Mouse (Mus musculus) ZHBTc4 (cell line): ENCODE measurements around the gene Grm1.

ENCODE experiments used
- DNase-seq: peaks from one replicate; pipeline ENCODE4 v3.0.0-alpha.2; 2011; ENCODE audit warnings: low read depth, low spot score

The Grm1 gene

DNA sequence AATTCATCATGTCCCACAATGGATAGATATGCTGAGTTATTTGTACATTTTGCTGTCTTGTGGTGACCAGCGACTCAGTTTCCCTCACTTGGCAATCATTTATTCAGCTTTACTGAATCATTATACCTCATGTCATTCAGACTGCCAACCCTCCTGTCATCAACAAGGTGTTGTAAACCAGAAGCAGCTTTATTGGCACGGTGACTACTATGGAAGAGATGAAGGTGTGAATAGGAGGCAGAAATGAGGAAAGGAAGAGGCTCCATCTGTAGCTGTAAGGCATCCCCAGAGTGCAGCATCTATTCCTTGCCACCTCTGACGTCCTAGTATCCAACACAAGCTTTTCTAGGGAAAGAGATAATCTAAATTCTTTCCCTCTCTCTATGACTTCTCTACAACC, 247.3 kb downstream of the Grm1 start:
- no peak for DNase-seq

DNA sequence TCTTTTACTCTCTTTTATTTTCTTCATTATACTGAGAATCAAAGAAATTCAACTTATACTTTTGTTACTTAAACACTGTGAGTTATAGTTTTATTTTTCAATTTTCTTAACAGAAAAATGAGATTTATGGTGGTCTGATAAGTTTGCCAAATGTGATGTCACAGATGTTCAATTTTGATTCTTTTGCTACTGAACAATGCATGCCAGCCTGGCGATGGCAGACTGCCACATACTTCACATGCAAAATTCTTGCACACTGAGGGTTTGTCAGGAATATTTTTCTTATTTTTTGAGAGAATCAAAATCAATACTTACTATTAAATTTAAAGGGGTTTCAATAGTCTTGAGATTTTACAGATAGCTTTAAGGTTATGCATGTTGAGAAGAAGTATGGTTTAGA, 251.0 kb downstream of the Grm1 start:
- DNase-seq: no peak

DNA sequence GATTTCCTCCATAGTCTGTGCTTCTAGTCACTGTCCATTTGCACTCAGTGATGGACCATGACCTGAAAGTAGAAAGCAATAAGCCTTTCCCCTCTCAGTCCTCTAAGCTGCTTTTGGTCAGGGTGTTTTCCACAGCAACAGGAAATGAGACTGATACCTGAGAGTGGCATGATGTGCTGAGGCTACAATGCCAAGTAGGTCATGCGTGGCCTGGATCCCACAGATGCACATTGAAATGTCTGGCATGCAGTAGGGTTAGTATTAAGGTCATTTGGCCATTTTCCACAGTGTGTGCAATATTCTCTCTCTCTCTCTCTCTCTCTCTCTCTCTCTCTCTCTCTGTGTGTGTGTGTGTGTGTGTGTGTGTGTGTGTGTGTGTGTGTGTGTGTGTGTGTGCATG, 254.8 kb downstream of the Grm1 start:
- no peak for DNase-seq

DNA sequence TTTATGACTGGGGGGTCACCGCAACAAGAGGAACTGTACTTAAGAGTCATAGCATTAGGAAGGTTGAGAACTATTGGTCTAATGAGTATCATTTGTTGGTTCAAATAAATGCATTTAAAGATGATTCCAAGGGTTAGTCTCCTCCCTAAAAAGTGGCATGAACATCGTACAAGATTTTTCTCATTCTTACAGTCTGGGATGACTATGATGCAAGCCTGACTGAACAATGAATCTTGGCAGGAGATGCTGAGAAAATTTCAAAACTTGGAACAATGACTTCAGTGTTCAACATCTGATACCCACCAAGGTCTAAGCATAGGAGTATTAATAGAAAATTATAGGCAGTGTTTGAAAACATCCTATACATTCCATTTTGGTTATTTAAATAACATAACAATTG, 264.1 kb downstream of the Grm1 start:
- no peak for DNase-seq

DNA sequence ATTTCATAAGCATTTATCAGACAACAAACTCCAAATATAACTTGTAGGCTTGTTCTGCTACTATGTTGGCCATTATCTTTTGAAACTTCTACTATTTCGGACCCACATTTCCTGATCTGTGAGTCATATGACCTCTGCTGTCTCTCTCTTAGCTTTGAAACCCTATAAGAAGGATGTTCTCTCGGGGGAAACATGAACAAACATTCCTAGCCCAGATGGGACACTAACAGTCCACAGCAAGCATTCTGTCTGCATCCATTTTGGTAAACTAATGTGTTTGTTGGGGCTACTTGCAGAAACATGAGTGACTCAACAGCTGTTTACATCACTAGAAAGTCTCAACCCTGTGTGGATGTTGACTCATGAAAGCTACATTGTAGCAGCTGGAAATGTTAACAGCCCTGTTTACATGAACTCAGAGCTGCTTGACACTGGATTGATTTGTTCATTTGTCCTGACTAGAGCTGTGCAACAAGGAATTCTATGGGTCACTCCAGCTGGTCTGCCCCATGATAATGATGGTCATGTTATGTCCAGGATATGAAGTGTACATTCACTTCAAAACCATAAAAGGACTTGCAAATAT, 267.4 kb downstream of the Grm1 start:
- DNase-seq: no peak

DNA sequence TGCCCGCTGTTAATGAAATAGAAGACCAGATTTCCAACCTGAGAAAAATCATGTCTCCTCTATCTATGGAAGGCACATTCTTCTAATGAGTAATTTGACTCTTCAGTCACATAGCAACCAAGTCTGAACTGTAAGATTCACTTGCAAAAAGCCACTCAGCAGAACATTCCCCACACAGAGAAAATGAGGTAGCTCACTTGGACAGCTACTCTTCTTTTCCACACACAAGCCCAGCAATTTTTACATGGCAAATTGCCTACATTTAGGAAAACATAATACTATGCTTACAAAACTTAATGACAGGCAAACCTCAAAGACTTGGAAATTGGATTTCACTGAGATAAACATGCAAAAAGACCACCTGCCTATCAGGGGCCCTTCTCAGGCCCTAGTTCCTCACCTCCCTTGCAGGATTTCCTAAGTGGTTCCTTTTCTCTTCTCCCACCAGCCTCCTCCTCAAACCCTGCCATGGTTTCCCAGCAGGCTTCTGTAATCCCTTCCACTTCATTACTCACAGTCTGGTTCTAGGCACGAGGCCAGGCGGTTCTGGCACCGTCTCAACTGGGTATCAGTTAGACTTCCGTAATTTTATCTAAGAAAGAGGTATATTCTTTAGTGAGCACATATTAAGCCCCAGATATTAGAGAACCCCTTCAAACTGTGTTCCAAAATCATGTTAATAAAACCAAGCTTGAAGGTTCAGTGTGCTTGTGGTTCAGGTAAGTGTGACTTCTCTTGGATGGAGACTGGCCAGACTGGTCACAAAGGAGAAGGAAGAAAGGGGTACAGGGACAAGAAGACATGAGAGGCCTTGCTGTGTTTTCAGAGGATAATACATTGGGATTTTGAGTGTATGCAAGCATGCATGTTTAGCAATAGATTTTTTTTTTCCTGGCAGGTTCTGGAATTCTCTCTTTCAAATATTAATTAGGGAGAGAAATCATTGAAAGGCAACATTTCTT, 269.1 kb downstream of the Grm1 start:
- no peak for DNase-seq

DNA sequence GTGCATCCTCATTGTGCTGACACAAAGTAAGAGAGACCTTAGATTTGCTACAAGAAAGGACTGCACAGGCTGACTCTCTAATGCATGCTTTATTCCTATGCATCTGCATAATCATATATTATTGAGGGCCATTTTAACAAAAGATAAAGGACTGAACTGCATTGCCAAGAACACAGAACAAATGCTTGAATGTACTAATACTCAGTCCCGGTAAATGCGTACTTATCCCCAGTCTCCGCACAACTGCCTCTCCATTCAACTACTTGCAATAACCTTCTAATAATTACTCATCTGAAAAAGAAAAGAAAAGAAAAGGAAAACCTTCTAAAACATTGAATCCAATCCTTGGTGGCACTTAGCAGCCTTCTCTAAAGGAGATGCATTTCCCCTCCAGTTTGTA, 272.4 kb downstream of the Grm1 start:
- DNase-seq: no peak

DNA sequence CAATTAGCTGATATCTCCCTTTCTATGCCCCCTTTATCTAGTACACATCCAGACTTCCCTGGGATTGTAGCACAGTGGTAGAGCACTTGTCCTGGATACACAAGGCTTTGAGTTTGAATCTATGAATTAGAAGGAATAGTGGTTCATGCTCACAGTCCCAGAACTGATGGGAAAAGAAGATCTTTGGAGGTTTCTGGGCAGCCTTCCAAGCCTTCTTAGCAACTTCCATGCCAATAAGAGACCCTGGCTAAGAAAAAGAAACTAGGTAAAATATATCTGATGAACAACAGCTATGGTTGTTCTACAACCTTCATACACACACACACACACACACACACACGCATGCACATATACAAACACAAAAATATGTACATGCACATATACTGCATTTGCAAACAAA, 286.8 kb downstream of the Grm1 start:
- DNase-seq: no peak

DNA sequence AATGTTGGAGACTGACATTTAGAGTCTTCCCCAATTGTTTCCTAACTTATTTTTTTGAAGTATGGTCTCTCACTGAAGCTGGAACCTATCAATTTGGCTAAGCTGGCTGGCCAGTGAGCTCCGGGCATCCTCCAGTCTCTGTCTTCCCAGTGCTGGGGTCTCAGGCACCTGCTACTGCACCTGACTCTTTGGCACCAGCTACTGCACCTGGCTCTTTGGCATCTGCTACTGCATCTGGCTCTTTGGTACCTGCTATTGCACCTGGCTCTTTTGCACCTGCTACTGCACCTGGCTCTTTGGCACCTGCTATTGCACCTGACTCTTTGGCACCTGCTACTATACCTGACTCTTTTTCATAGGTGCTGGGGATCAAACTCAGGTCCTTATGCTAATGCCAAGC, 291.7 kb downstream of the Grm1 start:
- no peak for DNase-seq

DNA sequence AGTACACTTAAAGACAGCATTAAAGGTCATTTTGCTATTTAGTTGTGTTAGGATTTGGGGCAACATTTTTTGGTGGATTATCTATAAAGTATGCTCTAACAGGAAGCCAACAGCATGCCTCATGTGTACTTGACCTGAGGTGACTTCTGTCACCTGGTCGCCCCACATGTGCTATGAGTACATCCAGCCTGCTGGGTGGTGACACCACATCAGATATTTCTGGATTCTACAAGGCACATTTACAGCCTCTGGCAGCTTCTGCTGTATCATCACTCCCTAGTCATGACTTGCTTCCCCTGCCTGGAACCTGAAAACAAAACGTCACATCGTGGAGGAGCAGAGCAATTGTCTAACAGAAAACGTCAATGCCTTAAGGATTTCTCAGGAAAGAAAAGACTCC, 292.2 kb downstream of the Grm1 start:
- no peak for DNase-seq

DNA sequence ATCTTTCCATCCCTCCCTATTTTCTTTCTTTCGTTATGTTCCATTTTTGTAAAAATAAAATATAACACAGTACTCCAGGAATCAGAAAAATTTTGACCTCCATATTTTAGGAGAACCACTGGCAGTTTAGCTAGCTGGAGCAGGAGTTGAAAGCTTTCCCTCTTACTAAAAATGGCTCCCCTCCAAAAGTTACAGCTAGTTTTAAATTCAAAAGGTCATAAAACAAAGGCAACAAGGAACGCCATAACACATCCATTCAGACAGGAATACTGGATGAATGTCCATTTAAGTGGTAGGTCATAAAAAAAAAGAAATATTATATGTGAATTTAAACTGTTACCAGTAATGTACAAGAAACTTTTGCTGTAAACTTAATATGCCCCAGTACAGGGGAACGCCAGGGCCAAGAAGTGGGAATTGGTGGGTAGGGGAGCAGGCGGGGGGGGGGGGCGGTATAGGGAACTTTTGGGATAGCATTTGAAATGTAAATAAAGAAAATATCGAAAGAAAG, 294.2 kb downstream of the Grm1 start:
- no peak for DNase-seq

DNA sequence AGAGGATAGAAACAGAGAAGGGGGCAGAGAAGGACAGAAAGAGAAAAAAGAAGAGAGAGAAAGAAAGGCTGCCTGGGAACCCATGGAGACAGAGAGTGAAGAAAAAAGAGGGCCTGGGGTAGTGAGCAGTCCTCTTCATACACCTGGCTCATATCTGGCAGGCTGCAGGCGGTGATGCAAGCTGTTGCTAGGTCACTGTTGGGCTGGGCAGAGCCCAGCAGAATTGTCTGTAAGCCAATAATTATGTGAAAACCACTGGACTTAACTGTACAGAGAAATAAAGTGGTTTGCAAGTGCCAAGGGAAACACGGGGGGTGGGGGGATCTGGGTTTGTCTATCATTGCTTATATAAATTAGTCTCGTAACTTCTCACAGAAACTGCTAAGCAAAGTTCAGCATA, 297.0 kb downstream of the Grm1 start:
- DNase-seq: no peak

DNA sequence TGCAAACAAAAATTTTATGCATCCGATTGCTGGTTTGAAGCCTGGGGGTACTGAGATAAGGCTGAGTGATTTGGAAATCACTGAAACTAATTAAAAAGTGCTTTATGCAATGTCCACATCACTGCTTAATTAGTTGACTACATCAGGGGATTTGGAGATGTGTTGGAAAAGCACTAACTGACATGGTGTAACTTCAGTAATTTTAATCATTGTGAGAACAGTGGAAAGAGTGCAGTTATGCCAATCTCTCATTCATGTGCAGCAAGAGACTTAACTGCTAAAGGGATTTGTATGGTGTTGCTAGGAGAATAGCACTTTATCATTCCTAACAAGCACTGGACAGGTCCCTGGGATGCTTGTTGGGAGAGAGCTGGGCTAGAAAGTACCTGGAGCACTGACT, 307.3 kb downstream of the Grm1 start:
- no peak for DNase-seq

DNA sequence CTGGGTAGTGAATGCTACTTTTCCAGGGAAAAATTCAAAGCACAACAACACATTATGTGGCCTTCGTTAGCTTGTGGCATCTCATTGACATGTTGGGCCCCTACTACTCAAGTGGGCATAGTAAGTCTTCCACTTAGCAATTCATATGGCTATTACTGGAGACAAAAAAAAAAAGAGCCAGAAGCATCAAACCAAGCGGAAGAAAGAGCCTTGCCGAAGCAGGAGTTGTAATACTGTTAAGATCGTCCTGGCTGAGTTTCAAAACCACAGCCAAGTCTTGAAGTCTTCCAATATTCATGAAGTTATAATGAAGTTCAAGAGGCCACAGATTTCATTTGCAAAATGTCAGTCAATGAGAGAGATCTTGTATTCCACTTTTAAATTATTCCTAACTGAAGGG, 319.1 kb downstream of the Grm1 start:
- no peak for DNase-seq

DNA sequence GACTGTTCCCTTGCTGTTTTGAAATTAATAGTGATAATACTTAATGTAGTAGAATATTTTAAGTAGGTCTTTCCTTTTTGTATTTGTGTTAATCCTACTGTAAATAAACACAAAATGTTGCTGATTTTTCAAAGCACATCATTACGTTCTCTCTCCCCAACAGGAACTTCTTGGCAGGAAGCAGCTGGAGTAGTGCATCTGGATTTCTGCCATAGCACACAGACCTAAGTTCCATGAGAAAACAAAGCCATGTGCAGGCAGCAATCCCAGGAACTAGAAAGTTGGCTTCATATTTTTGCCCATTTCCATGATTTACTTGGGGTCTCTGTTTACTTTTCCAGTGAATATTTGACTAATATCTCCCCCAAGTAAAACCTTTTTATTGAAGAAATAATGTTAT, 320.9 kb downstream of the Grm1 start:
- DNase-seq: no peak

DNA sequence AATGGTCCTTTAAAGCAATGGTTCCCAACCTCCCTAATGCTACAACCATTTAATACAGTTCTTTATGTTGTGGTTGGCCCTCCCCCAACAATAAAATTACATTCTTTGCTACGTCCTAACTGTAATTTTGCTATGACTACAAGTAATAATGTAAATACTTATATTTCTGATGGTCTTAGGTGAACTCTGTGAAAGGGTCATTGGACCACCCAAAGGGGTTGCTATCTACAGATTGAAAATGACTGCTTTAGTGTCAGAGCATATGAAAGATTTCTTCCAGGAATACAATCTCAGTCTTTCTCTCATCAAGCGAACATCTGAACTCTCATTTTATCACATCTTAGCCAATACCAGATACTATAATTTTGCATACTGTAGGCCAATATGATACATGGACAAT, 321.4 kb downstream of the Grm1 start:
- no peak for DNase-seq

DNA sequence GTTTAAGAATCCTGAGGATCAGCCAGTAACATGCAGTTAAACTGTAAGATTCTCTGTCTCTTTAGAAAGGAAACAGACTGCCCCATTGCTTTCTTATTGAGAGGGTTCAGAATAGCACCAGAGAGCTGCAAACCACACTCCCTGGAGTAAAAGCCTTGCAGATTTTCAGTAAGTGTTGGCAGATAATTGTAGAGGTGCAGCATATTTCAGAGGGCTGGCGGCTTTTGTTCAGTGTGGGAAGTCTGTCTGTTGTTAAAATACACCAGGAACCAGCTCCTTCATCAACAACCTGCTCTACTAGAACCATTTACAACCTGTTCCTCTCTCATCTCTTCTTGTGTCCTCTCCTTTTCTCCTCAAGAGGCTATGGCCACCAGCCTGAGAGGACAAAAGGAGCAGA, 331.1 kb downstream of the Grm1 start:
- no peak for DNase-seq

DNA sequence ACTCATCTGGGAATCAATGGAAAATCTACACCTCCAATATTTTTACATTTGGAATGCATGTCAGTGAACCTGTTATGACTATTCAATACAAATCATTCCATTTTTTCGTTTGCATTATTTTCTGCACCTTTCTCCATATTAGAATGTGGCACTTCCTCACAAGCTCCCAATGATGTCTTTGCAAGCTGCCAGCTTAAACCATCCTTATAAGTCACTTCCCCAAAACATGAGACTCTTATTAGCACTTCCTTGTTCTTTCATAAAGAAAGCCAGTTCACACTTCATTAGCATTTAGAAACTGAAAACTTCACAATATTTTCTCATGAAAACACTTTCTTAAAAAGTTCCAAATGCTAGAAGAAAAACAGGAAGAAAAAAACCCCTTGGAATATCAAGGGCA, 338.1 kb downstream of the Grm1 start:
- DNase-seq: no peak

DNA sequence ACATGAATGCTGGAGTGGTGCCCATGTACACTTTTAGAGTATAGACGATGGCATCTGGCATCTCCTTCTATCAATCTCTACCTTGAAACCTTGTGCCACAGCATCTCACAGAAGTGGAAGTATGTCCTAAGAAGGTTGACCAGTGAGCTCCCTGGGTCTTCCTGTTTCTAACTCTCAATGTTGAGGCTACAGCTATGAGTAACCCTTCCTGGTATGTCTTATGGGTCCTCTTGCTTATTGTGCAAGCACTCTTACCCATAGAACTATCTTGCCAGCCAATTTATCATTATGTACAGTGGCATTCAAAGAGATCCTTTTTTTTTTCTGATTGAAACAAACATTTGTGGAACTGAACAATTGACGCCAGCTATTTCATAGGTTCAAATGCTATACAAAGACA, 340.0 kb downstream of the Grm1 start:
- DNase-seq: no peak

DNA sequence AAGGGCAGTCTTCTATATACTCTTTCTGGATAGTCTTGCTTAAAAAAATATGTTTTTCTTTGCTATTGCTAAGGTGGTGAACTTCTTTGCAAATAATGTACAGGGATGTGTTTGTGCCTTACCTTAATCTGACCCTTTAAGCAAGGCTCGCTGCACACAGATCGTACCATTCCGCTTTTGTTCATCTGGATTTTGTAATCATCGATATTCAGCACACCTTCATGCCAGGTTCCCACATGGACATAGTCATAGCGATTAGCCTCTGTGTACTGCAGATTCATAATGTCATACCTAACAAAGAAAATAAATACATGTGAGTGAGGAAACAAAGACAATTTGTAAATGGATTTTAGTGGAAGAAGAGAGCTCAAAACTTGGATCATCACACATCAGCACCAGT, 340.8 kb downstream of the Grm1 start:
- DNase-seq: no peak

DNA sequence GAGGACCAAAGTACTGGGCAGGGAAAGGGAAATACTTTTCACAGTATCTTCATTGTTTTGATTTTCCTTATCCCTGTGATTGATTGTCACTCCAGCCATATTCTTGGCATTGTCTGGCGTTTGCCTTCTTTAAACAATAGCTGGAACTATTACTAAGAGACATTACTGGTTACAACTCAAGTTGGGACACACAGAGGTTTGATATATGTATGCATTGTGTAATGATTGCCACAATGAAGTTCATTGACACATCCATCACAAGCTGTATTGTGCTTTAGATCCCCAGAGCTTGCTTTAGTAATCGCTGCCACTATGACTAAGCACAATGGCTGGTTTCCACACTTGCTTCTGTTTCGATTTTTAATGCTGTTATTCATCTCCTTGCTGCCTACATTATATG, 341.4 kb downstream of the Grm1 start:
- DNase-seq: no peak

DNA sequence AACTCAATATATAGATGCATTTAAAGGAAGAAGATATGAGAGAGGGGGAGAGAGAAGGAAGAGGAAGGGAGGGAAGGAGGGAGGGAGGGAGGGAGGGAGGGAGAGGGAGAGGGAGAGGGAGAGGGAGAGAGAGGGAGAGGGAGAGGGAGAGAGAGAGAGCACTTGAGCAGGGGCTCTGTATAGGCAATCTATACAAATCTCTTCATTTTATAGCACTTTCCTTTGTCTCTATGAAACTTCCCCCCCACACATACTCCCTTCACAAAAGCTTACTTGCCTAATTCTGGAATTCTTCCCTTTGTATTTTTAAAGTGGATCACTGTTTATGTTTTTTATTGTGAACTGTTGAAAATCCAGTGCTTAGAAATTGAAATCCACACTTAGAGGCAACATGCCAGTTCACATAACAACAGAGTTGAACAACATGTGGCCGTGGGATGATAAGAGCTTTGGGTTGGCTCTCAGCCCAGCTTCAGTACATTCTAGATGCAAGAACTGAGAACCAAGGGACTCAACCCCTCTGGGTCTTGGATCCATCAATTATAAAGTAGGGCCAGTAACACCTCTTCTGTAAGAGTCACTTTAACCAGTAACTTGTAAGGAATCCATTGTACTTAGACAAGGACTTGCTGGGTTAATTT, 345.0 kb downstream of the Grm1 start:
- DNase-seq: no peak

DNA sequence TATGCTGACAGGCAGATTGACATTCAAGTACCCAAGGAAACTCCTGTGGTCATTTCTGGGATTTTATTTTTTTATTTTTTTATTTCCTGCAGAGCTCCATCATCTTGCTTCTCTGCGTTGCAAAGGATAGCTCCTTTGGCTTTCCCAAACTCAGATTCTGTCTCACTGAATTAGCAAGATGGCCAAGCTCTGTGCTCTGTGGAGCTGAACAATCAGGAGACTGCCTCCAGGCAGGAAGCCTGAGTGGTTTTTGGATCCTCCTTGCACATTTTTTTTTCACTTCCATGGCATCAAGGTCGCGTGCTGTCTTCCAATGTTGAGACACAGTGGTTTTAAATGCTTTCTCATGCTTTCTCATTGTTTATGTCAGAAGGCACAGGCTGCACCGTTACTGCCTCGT, 347.6 kb downstream of the Grm1 start:
- no peak for DNase-seq
